Mouse (Mus musculus) C2C12 (cell line): ENCODE data around the gene Pole2. TPM values are rescaled to one million over a fixed set of nuclear protein-coding genes. Genes with fewer than 3 reads are reported as not detected.
"Not testable (repeated sequence)": the region's sequence is repeated elsewhere in the genome, so short reads cannot be mapped to it uniquely, and the experiment has no call there.

Source experiments
- H3K27me3 ChIP-seq: one replicate; pipeline ENCODE4 v1.6.1; 2011; ENCODE audit not compliant: control insufficient read depth, insufficient read depth, insufficient read length
- H3K36me3 ChIP-seq: one replicate; pipeline ENCODE4 v1.6.1; 2011; ENCODE audit not compliant: control insufficient read depth, insufficient read depth
- H3K4me3 ChIP-seq: one replicate; pipeline ENCODE4 v1.5.1; 2011; ENCODE audit warnings: mild to moderate bottlenecking, control low read depth; ENCODE audit not compliant: poor library complexity, insufficient read depth, severe bottlenecking
- H3K79me2 ChIP-seq: one replicate; pipeline ENCODE4 v1.6.1; 2011; ENCODE audit not compliant: control insufficient read depth, insufficient read depth
- H3K79me3 ChIP-seq: one replicate; pipeline ENCODE4 v1.6.1; 2011; ENCODE audit warnings: low read depth, control low read depth
- H3ac ChIP-seq: one replicate; pipeline ENCODE3; 2011; ENCODE audit warnings: low read depth; ENCODE audit not compliant: control insufficient read depth, insufficient read length
- CEBPB ChIP-seq: IDR thresholded peaks from one replicate; pipeline ENCODE4 v1.6.1; 2011; ENCODE audit warnings: low read depth, mild to moderate bottlenecking, control low read depth, moderate library complexity
- CTCF ChIP-seq: IDR thresholded peaks from one replicate; pipeline ENCODE4 v1.5.1; 2011; ENCODE audit not compliant: control insufficient read depth, insufficient read depth, insufficient read length
- FOSL1 ChIP-seq: IDR thresholded peaks from one replicate; pipeline ENCODE4 v1.8.0; 2011; ENCODE audit warnings: mild to moderate bottlenecking, low read length; ENCODE audit not compliant: poor library complexity, insufficient read depth, severe bottlenecking
- MAX ChIP-seq: IDR thresholded peaks from one replicate; pipeline ENCODE4 v1.6.1; 2011; ENCODE audit warnings: mild to moderate bottlenecking, control low read depth
- MYOD1 ChIP-seq: IDR thresholded peaks from one replicate; pipeline ENCODE4 v1.6.1; 2011; ENCODE audit warnings: low read depth; ENCODE audit not compliant: control insufficient read depth, insufficient read length
- MYOG ChIP-seq: IDR thresholded peaks from one replicate; pipeline ENCODE4 v1.6.1; 2011; ENCODE audit not compliant: control insufficient read depth, insufficient read length; ENCODE audit errors: extremely low read depth
- USF1 ChIP-seq: IDR thresholded peaks from one replicate; pipeline ENCODE4 v1.6.1; 2011; ENCODE audit warnings: low read depth, mild to moderate bottlenecking, control low read depth, moderate library complexity
- polyA plus RNA-seq: library from polyadenylated mRNA; unstranded; fragments of >200 nt; fragmentation: generic; extraction: Trizol; gene quantifications from one replicate; pipeline ENCODE4 v1.2.1, GENCODE M21; 2012; ENCODE audit warnings: missing spikeins

Gene Pole2
- polyA plus RNA-seq, 1 experiment = 14.2 TPM

GRCm38 (mm10) chr12:69179371-69179770, 48.6 kb downstream of the Pole2 start:
- TF ChIP-seq MYOG (no peak), CTCF (no peak), FOSL1 (no peak), USF1 (no peak), MAX (no peak), CEBPB (no peak), MYOD1 (no peak)

GRCm38 (mm10) chr12:69177526-69177925, 50.5 kb downstream of the Pole2 start:
- TF ChIP-seq MYOD1 (no peak), MYOG (no peak), USF1 (no peak), FOSL1 (no peak), CTCF (no peak), MAX (no peak), CEBPB (no peak)
- Histone ChIP-seq H3K79me3 (peaks cover 2% of the 10 kb centered on the region), H3K36me3 (peaks cover 56% of the 10 kb centered on the region)

More at GRCm38 (mm10) chr12:69179371-69179770, 48.6 kb downstream of the Pole2 start:
- Histone ChIP-seq H3ac (no peak overlapping the region), H3K4me3 (no peak overlapping the region), H3K79me3 (peaks cover 9% of the 10 kb centered on the region), H3K27me3 (no peaks in the 10 kb centered on the region), H3K36me3 (peaks cover 39% of the 10 kb centered on the region), H3K79me2 (peaks cover 24% of the 10 kb centered on the region)

GRCm38 (mm10) chr12:69175975-69176374, 52.0 kb downstream of the Pole2 start:
- no peak overlapping the region for H3ac ChIP-seq
- peaks cover 43% of the 10 kb centered on the region for H3K36me3 ChIP-seq
- H3K79me3 ChIP-seq = no peaks in the 10 kb centered on the region

More at GRCm38 (mm10) chr12:69177526-69177925, 50.5 kb downstream of the Pole2 start:
- H3ac ChIP-seq = no peak overlapping the region
- H3K4me3 ChIP-seq = no peak overlapping the region
- no peaks in the 10 kb centered on the region for H3K27me3 ChIP-seq
- H3K79me2 ChIP-seq = peaks cover 5% of the 10 kb centered on the region

GRCm38 (mm10) chr12:69171307-69171706, 56.7 kb downstream of the Pole2 start:
- Histone ChIP-seq H3ac (no peak overlapping the region), H3K79me3 (peaks cover 14% of the 10 kb centered on the region)

More at GRCm38 (mm10) chr12:69175975-69176374, 52.0 kb downstream of the Pole2 start:
- Histone ChIP-seq H3K79me2 (peaks cover 11% of the 10 kb centered on the region), H3K4me3 (no peak overlapping the region), H3K27me3 (no peaks in the 10 kb centered on the region)
- no peak for TF ChIP-seq CEBPB
- no peak for TF ChIP-seq USF1
- no peak for TF ChIP-seq MYOD1
- no peak for TF ChIP-seq FOSL1
- no peak for TF ChIP-seq MYOG
- TF ChIP-seq MAX = no peak
- no peak for TF ChIP-seq CTCF

DNA sequence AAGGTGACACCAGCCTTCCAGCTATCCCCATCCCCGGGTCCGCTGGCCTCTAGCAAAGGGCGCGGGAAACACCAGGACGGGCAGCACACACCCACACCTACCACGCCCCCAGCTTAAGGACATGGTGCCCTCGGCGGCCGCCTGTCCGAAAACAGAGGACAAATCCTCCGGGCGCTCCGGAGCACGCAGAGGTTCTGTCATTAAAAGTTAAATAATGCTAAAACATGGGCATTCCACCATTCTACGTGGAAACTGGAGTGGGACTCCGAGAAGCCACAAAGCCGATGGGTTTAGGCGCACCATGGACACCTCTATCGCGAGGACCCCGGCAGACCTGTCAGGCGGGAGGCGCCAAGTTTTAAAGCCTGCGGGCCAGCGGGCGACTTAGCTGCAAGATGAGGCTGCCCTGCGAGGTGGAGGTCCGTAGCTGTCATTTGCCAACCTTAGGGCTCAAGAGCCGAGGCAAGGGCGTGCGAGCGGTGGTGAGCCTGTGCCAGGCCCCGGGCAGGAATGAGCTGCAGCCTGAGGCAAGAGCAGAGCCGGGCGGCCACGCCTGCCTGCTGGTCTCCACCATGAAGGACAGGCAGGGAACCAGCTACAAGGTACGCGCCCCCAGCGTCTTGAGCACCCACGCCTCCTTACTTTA, 59.4 kb downstream of the Pole2 start, which contains the start of gene Lrr1:
Gene Lrr1 (plus strand): TSS at position 354 of the 646 bp plus-strand sequence.
- no peak for TF ChIP-seq CTCF
- TF ChIP-seq FOSL1 = no peak
- TF ChIP-seq MAX = peak; percentile 100
- Histone ChIP-seq H3K36me3 (peaks cover 13% of the 10 kb centered on the region), H3K4me3 (peak within 1 kb of the TSS; percentile 84), H3K79me2 (peaks cover 34% of the 10 kb centered on the region), H3K79me3 (peaks cover 14% of the 10 kb centered on the region), H3ac (peak within 1 kb of the TSS; percentile 89), H3K27me3 (no peaks in the 10 kb centered on the region)

More at GRCm38 (mm10) chr12:69171307-69171706, 56.7 kb downstream of the Pole2 start:
- Histone ChIP-seq H3K79me2 (peaks cover 34% of the 10 kb centered on the region), H3K27me3 (no peaks in the 10 kb centered on the region), H3K4me3 (no peak overlapping the region), H3K36me3 (peaks cover 38% of the 10 kb centered on the region)
- TF ChIP-seq MYOD1 = no peak

DNA sequence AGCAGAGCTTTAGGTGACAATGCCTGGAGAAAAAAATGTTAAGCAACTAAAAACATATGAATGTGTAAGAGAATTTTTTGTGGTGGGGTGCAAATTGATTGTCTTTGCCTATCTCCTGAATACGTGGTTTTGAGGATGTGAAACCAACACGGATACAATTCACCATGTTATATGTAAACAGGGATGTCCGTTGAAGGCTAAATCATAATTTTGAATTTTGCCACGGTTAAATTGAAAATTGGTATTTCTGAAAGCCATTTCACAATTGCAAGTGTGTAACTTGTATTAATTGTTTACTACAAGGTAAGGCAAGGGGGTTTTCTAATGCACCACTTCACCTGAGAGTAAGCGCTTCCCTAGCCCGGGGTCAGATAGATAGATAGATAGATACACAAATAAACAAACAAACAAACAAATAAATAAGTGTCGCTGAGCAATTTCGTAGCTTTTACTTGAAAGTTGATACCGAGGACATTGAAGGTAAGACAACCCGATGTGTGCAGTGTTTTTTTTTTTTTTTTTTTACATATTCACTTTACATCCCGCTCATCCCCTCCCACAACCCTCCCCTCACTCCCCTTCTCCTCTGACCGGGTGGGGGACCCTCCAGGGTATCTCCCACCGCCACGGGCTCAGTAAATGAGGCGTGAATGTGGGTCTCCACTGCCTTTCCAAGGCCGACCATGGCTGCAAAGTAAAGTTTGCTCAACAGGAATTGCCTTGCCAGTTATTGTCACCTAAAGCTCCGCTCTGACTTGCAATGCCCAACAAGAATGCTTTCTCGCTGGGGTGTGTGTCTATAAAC, 60.1 kb downstream of the Pole2 start:
- Histone ChIP-seq H3K79me2 (peaks cover 34% of the 10 kb centered on the region), H3K36me3 (peaks cover 5% of the 10 kb centered on the region), H3K4me3 (peak overlapping the region; percentile 84), H3K79me3 (peaks cover 14% of the 10 kb centered on the region), H3ac (peak overlapping the region; percentile 74), H3K27me3 (no peaks in the 10 kb centered on the region)
- TF ChIP-seq USF1 = no peak
- no peak for TF ChIP-seq MAX
- no peak for TF ChIP-seq MYOD1

DNA sequence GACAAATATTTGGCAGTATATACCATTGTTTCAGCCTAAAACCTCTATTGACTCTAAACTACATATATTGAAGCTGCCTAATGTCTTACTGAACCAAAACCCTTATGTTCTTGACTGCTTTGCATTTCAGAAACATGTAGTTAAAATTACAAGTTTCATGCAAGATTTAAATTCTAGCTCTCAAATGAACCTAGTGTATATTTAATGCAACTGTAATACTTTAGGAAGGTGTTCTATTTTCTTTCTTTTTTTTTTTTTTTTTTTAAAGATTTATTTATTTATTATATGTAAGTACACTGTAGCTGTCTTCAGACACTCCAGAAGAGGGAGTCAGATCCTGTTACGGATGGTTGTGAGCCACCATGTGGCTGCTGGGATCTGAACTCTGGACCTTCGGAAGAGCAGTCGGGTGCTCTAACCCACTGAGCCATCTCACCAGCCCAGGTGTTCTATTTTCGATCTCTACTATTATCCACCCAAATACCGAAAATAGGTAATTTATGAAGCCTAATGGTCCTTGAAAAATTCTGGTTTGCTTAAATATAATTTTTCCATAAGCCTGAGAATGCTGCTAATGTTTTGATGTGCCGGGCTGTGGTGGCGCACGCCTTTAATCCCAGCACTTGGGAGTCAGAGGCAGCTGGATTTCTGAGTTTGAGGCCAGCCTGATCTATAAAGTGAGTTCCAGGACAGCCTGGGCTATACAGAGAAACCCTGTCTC, 61.0 kb downstream of the Pole2 start:
- Histone ChIP-seq H3K79me3 (peaks cover 14% of the 10 kb centered on the region), H3K79me2 (peaks cover 33% of the 10 kb centered on the region)
- not testable (repeated sequence) for H3K36me3 ChIP-seq, H3ac ChIP-seq, H3K4me3 ChIP-seq, H3K27me3 ChIP-seq
